Mouse (Mus musculus) B cell, adult 62 days (primary cell): Measurements from ENCODE around the gene Vmn2r117. TPM values are rescaled to one million over a fixed set of nuclear protein-coding genes. Genes with fewer than 3 reads are reported as not detected.

Source experiments
- total RNA-seq: library from RNA; stranded (reverse); gene quantifications from 4 replicates; pipeline ENCODE4 v1.2.4, GENCODE M21; 2023

Gene Vmn2r117
- not detected in 4 replicates for total RNA-seq

GRCm38 (mm10) chr17:23479599-23479998 is at the start of gene Vmn2r117:
TSS of gene Vmn2r117 (minus strand) at chr17:23479699.

Other genes with a start within 250 kb of the Vmn2r117 start
- gene Vmn2r114, start 167.2 kb downstream of the Vmn2r117 start, total RNA-seq: not detected in 4 replicates
- gene Vmn2r115, start 136.0 kb downstream of the Vmn2r117 start, total RNA-seq: not detected in 4 replicates
- gene Vmn2r116, start 95.1 kb downstream of the Vmn2r117 start, total RNA-seq: not detected in 4 replicates
- 7.5 to 8.8 TPM (median 8.1 TPM) in 4 replicates for gene Zfp213, start 84.5 kb upstream of the Vmn2r117 start, total RNA-seq
- gene Zfp13, start 119.8 kb upstream of the Vmn2r117 start, total RNA-seq: not detected in 4 replicates
- not detected in 4 replicates for gene Zscan10, start 121.2 kb upstream of the Vmn2r117 start, total RNA-seq
- 0.12 to 0.16 TPM in 2 of 4 replicates, not detected in the others for gene Mmp25, start 165.6 kb upstream of the Vmn2r117 start, total RNA-seq
- gene Bicdl2, start 180.8 kb upstream of the Vmn2r117 start, total RNA-seq: 0.36 TPM in 1 of 4 replicates, not detected in the others
- 38.2 to 46.6 TPM (median 40.7 TPM) in 4 replicates for gene Hcfc1r1, start 193.9 kb upstream of the Vmn2r117 start, total RNA-seq
- 23.1 to 32.2 TPM (median 25.4 TPM) in 4 replicates for gene Thoc6, start 194.2 kb upstream of the Vmn2r117 start, total RNA-seq
- gene Tnfrsf12a, start 197.8 kb upstream of the Vmn2r117 start, total RNA-seq: 14.4 to 18.6 TPM (median 16.4 TPM) in 4 replicates
- gene Cldn6, start 199.6 kb upstream of the Vmn2r117 start, total RNA-seq: not detected in 4 replicates
- not detected in 4 replicates for gene Cldn9, start 204.3 kb upstream of the Vmn2r117 start, total RNA-seq
- not detected in 4 replicates for gene 1520401A03Rik, start 243.1 kb upstream of the Vmn2r117 start, total RNA-seq
- gene Pkmyt1, start 246.6 kb upstream of the Vmn2r117 start, total RNA-seq: 35.2 to 41.8 TPM (median 38.7 TPM) in 4 replicates